Mouse (Mus musculus) MEL-GATA-1-ER (cell line): ENCODE measurements around the gene Samm50.
"Not testable (repeated sequence)": the region's sequence is repeated elsewhere in the genome, so short reads cannot be mapped to it uniquely, and the experiment has no call there.

Experiments used
- DNase-seq: peaks from one replicate; pipeline ENCODE4 v3.0.0-alpha.2; 2012; ENCODE audit warnings: low read depth; ENCODE audit errors: extremely low read depth

The Samm50 gene

GRCm38 (mm10) chr15:84192058-84192791, at the start of gene Samm50:
Gene Samm50, plus strand, starts transcription at chr15:84192241.
- DNase-seq, result peak; percentile 93

GRCm38 (mm10) chr15:84156158-84156557, 35.9 kb upstream of the Samm50 start:
- no peak for DNase-seq

GRCm38 (mm10) chr15:84157530-84157929, 34.5 kb upstream of the Samm50 start:
- not testable (repeated sequence) for DNase-seq

- no peak for DNase-seq
Measured at GRCm38 (mm10) chr15:84161871-84162270, 30.2 kb upstream of the Samm50 start.

DNA sequence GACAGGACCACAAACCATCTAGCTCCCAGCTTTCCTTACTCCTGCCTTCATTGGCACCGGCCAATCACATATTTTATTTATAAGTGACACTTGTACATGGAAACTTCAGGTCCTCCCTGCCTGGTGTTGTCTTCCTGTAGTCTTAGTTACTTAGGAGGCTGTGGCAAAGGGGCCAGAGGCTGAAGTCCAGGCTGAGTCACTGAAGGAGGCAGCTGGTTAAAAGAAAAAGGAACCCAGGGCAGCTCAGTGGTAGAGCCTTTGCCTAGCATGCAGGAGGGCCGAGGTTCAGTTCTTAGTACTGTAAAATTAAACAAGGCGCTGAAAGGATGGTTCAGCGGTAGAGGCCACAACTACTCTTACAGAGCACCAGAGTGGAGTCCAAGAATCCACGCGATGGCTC, 25.2 kb upstream of the Samm50 start:
- no peak for DNase-seq

- no peak for DNase-seq
Measured at GRCm38 (mm10) chr15:84167600-84167999, 24.4 kb upstream of the Samm50 start, which contains the start of gene Pnpla3. Gene Pnpla3, plus strand, starts transcription at chr15:84167837.

- DNase-seq, result no peak
Measured at GRCm38 (mm10) chr15:84168170-84169161, 23.6 kb upstream of the Samm50 start.

DNA sequence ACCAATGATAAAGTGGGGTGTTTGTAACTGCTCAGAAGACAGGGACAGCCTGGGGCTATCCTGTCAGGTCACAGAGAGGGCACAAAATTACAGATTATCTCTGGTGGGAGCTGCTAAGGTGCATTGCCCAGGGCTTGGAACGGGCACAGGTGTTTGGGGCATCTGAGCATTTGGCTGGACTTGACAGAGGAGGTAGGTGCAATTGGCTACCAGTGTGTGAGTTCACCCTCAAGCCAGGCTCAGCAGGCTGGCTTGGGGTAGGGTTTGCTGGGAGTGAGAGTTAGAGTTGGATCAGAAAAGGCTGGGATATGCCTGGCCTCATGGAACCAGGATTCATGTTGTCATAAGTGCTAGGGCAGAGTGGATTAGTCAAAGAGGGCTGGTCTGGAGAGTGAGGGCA, 22.5 kb upstream of the Samm50 start:
- DNase-seq, result no peak

- no peak for DNase-seq
Measured at GRCm38 (mm10) chr15:84171166-84171565, 20.9 kb upstream of the Samm50 start.

DNA sequence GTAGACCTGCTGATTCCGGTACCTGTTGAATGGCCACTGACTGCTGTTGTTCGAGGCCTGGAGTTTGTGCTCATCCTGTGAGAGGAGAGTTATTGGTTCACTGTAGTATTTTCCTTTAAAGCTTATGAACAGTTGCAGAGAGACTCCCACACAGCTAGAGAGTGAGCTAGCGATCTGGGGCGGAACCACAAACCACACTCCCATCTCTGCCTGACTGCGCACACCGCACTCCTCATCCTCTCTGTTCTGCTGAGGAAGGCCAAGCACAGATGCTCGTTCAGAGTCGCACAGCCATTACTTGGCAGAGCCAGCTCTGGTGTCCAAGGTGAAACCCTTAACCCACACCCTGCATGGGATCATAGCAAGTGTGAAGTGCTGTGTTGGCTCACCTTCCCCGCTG, 13.3 kb upstream of the Samm50 start:
- DNase-seq, result no peak

DNA sequence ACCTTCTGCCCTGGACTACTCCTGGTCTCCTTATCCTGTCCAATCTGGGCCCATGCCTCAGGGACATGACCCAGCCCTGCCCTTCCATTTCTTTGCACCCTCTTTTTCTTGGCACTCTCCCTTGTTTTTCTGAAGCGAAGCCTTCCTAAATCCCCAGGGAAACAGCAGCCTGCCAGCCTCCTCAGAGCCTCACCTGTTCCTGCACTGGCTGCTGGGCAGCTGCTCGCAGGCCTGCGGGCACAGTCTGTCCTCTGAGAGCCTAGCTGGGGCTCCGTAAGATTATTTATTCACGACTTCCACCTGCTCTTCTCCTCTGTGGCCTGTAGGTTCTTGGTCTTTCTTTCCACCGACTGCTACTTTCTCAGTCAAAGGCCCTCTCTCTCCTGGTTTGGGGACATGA, 10.0 kb upstream of the Samm50 start:
- DNase-seq, result no peak

DNA sequence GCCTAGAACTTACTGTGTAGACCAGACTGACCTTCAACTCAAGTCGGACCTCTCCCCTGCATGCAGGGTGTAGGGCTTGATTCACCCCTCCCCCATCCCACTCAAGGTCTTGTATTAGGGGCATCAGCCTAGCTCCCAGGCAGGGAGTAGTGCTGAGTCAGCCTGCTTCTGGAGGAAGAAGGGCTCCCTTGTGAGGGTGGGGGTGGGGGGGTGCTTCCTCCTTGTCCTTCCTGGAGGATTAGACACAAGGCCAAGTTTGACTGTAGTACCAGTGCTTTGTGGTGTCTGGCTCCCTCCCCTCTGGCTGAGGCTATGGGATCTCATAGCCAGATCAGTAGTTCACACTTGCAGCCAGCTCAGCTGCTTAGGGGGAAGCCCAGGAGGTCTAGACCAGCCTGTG, 8.1 kb upstream of the Samm50 start:
- no peak for DNase-seq

DNA sequence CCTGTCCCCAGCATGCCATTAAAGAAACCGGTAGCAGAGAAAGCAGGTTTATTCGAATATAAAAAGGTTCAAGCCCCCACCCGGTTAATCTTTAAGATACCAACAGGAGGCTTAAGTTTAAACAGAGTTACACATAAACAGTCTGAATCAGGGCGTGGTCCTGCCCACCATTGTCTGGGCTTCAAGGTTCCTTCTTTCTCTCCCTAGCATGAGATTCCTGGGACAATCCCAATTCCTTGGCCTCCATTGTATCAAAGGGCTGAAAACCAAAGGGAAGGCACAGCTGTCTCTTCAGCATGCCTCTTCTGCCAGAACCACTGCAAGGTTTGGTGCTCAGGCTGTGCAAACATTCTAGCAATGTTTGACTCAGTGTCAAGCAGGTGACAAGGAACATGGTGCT, 5.8 kb upstream of the Samm50 start:
- no peak for DNase-seq

GRCm38 (mm10) chr15:84188887-84189530, 3.0 kb upstream of the Samm50 start:
- no peak for DNase-seq

DNA sequence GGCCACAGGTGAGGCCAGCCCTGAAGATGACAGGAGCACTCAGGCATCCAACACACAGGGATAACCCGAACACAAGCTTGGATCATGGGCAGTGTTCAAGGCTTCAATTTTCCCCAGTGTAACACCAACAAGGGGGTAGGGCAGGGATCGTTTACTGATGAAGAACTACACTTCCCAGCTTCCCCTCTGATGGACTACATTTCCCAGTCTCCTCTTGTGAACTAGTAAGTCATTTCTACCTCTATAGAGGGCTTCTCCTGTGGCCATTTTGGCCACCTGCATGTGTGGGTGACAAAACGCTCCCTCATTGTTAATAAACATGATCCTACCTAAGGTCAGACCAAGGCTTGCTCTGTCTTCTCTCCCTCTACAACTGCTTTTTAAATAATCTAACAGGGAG, 2.2 kb upstream of the Samm50 start:
- no peak for DNase-seq

- DNase-seq, result no peak
Measured at GRCm38 (mm10) chr15:84191724-84192057, 350 bp upstream of the Samm50 start.

- no peak for DNase-seq
Measured at GRCm38 (mm10) chr15:84196486-84197165, 4.6 kb downstream of the Samm50 start.

- no peak for DNase-seq
Measured at GRCm38 (mm10) chr15:84207327-84207726, 15.3 kb downstream of the Samm50 start.

DNA sequence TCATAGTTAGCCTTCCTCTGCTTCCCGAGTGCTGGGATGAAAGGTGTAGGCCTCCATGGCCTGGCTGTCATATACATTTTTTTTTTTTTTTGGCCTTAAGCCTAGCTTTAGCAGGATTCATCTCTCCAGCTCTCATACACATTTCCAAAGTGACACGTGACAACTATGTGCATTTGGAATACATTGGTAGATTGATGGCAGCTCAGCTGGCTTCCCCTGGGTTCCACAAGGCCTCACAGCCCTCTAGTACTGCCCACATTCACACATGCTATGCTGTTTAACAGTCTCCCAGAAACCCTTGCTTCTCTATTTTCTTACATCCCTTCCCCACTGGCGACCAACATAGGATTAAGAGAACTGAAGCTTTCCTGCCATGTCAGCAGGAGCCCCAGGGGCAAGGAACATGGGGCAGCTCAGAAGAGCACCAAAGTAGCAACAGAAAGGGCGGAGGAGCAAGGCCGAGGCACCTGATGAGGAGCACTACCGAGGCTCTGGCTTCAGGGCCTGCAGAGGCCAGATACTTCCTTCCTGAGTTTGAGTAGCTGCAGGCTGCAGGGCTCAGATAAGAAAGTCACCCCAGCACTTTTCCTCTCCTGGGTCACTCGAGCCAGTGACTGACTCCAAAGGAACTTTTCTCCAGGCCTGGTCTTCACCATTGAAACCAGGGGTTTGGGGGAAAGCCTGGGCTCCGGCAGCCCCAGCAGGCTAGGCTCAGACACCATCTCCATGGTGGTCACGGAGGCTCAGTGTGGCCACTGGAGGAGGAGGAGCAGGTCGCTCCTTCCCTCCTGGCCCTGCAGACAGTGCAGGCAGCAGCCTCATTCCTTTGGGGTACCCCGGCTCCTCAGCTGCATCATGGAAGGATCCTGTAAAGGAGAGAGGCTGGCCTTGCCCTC, 17.7 kb downstream of the Samm50 start:
- DNase-seq, result peak; percentile 88

DNA sequence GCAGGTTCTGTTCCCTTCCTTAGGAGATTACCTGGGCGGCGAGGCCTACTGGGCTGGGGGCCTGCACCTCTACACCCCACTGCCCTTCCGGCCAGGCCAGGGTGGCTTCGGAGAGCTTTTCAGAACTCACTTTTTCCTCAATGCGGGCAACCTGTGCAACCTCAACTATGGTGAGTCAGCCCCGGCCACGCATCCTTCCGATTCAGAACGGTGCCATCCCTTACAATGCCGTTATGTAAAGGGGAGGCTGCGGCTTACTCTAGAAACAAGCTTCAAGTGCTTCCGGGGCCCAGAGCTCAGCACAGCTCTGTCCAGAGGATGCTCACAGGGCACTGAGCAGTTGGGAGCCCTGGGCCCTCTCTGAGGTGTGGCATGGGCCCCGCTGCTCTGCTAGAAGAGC, 18.4 kb downstream of the Samm50 start:
- DNase-seq, result no peak
